Mouse (Mus musculus): ENCODE data around the gene Spns3.
A peak's percentile ranks its signal among the peaks of the same experiment; 100 is the strongest.
"Not testable (repeated sequence)": the region's sequence is repeated elsewhere in the genome, so short reads cannot be mapped to it uniquely, and the experiment has no call there.

Spns3 gene

GRCm38 (mm10) chr11:72556953-72557352 lies 6.6 kb upstream of the Spns3 start:
- DNase-seq, result no peak

GRCm38 (mm10) chr11:72556470-72556869 lies 6.2 kb upstream of the Spns3 start:
- DNase-seq, result no peak

- no peak for DNase-seq
These were observed 1.3 kb upstream of the Spns3 start for GRCm38 (mm10) chr11:72551531-72552105.

GRCm38 (mm10) chr11:72547181-72547580 lies 3.1 kb downstream of the Spns3 start:
- no peak for DNase-seq

GRCm38 (mm10) chr11:72544716-72545115 lies 5.6 kb downstream of the Spns3 start:
- DNase-seq, result no peak

GRCm38 (mm10) chr11:72543692-72544091 lies 6.6 kb downstream of the Spns3 start:
- DNase-seq, result not testable (repeated sequence)

- no peak for DNase-seq
These were observed 7.7 kb downstream of the Spns3 start for GRCm38 (mm10) chr11:72542586-72542985.

GRCm38 (mm10) chr11:72541928-72542327 lies 8.4 kb downstream of the Spns3 start:
- no peak for DNase-seq

GRCm38 (mm10) chr11:72540437-72540836 lies 9.9 kb downstream of the Spns3 start:
- peak; percentile 54 to 60 for DNase-seq

GRCm38 (mm10) chr11:72538811-72539210 lies 11.5 kb downstream of the Spns3 start:
- no peak for DNase-seq

- DNase-seq, result no peak
These were observed 12.1 kb downstream of the Spns3 start for GRCm38 (mm10) chr11:72538037-72538755.

- DNase-seq, result no peak
These were observed 12.8 kb downstream of the Spns3 start for GRCm38 (mm10) chr11:72537503-72537902.

GRCm38 (mm10) chr11:72535519-72535918 lies 14.8 kb downstream of the Spns3 start:
- DNase-seq, result no peak

GRCm38 (mm10) chr11:72532890-72533289 lies 17.4 kb downstream of the Spns3 start:
- no peak for DNase-seq

GRCm38 (mm10) chr11:72531632-72532031 lies 18.7 kb downstream of the Spns3 start:
- no peak for DNase-seq

GRCm38 (mm10) chr11:72531144-72531543 lies 19.2 kb downstream of the Spns3 start:
- no peak for DNase-seq

GRCm38 (mm10) chr11:72526190-72526589 lies 24.1 kb downstream of the Spns3 start:
- DNase-seq, result no peak

- DNase-seq, result no peak
These were observed 26.6 kb downstream of the Spns3 start for GRCm38 (mm10) chr11:72523711-72524110.

GRCm38 (mm10) chr11:72522616-72523041 lies 27.7 kb downstream of the Spns3 start:
- DNase-seq, result peak; percentile 29 to 39

- no peak for DNase-seq
These were observed 28.4 kb downstream of the Spns3 start for GRCm38 (mm10) chr11:72521598-72522541.

GRCm38 (mm10) chr11:72519895-72520294 lies 30.4 kb downstream of the Spns3 start:
- no peak for DNase-seq

- no peak for DNase-seq
These were observed 31.1 kb downstream of the Spns3 start for GRCm38 (mm10) chr11:72519189-72519588.

GRCm38 (mm10) chr11:72518449-72518848 lies 31.9 kb downstream of the Spns3 start:
- no peak for DNase-seq

All from cerebellum, adult 18-20 months (tissue).